Mouse (Mus musculus): ENCODE data around the gene Gng2. TPM values are rescaled to one million over a fixed set of nuclear protein-coding genes. Genes with fewer than 3 reads are reported as not detected.

Gng2 gene
- polyA plus RNA-seq, 1 experiment from 2014 or later = 6.2 TPM

DNA sequence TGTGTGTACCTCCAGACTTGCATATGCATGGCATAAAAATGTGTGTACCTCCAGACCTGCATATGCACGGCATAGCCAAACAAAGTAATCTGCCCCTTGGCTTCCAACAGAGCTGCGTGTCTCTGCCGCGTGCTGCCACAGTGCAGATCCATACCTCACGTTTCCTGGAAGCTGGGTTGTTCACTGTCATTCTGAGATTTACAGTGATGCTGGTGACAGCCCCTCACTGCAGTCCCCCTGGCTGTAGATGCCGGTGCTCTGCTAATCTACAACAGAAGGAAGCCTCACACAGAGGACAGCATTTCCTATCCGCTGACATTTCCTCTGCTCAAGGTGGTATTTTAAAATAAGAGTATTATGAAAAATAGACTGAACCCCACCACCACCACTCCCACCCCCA lies 57.6 kb downstream of the Gng2 start:
- DNase-seq = no peak
- no peak for ATAC-seq

GRCm38 (mm10) chr14:19917534-19917933 lies 59.9 kb downstream of the Gng2 start:
- no peak overlapping the region for H3K9ac ChIP-seq (replicated peaks)
- 85% methylated on average over 7 of the region's 7 CpGs for WGBS (ENCODE audit: insufficient replicate concordance)
- DNase-seq = no peak

More for the DNA sequence above, 57.6 kb downstream of the Gng2 start:
- no peaks in the 10 kb centered on the region for H3K36me3 ChIP-seq (replicated peaks; ENCODE audit: insufficient read depth, low read length)
- no peak overlapping the region for H3K9ac ChIP-seq (replicated peaks)
- WGBS (ENCODE audit: insufficient replicate concordance) = 71% methylated on average over 7 of the region's 7 CpGs
- no peak for TF ChIP-seq CTCF (IDR thresholded peaks at IDR 0.05; ENCODE audit: low read depth)
- TF ChIP-seq EP300 (IDR thresholded peaks at IDR 0.05; ENCODE audit: low read depth) = no peak
- H3K27ac ChIP-seq (ENCODE audit: low read depth) = no peak overlapping the region
- no peaks in the 10 kb centered on the region for H3K27me3 ChIP-seq (ENCODE audit: insufficient read depth, low read length)
- no peaks in the 10 kb centered on the region for H3K4me1 ChIP-seq (ENCODE audit: insufficient read depth)
- H3K4me2 ChIP-seq (ENCODE audit: low read depth, low read length) = no peak overlapping the region
- H3K9me3 ChIP-seq (ENCODE audit: low read length) = no peaks in the 10 kb centered on the region
- H3K4me3 ChIP-seq (ENCODE audit: low read depth, low read length) = no peak overlapping the region

GRCm38 (mm10) chr14:19916315-19916714 lies 61.1 kb downstream of the Gng2 start:
- no peaks in the 10 kb centered on the region for H3K36me3 ChIP-seq (replicated peaks; ENCODE audit: insufficient read depth, low read length)
- no peak overlapping the region for H3K9ac ChIP-seq (replicated peaks)
- no peaks in the 10 kb centered on the region for H3K4me1 ChIP-seq (ENCODE audit: insufficient read depth)
- DNase-seq = no peak
- H3K4me2 ChIP-seq (ENCODE audit: low read depth, low read length) = no peak overlapping the region
- no peak for ATAC-seq
- no peaks in the 10 kb centered on the region for H3K9me3 ChIP-seq (ENCODE audit: low read length)
- H3K27ac ChIP-seq (ENCODE audit: low read depth) = no peak overlapping the region
- WGBS (ENCODE audit: insufficient replicate concordance) = 82% methylated on average over 2 of the region's 2 CpGs
- no peak for TF ChIP-seq EP300 (IDR thresholded peaks at IDR 0.05; ENCODE audit: low read depth)
- no peak for TF ChIP-seq CTCF (IDR thresholded peaks at IDR 0.05; ENCODE audit: low read depth)
- H3K4me3 ChIP-seq (ENCODE audit: low read depth, low read length) = no peak overlapping the region
- no peaks in the 10 kb centered on the region for H3K27me3 ChIP-seq (ENCODE audit: insufficient read depth, low read length)

More at GRCm38 (mm10) chr14:19917534-19917933, 59.9 kb downstream of the Gng2 start:
- Histone ChIP-seq H3K4me3 (ENCODE audit: low read depth, low read length) (no peak overlapping the region), H3K4me2 (ENCODE audit: low read depth, low read length) (no peak overlapping the region), H3K9me3 (ENCODE audit: low read length) (no peaks in the 10 kb centered on the region), H3K4me1 (ENCODE audit: insufficient read depth) (no peaks in the 10 kb centered on the region), H3K36me3 (replicated peaks; ENCODE audit: insufficient read depth, low read length) (no peaks in the 10 kb centered on the region), H3K27me3 (ENCODE audit: insufficient read depth, low read length) (no peaks in the 10 kb centered on the region), H3K27ac (ENCODE audit: low read depth) (no peak overlapping the region)
- no peak for ATAC-seq
- TF ChIP-seq CTCF (IDR thresholded peaks at IDR 0.05; ENCODE audit: low read depth) (no peak), EP300 (IDR thresholded peaks at IDR 0.05; ENCODE audit: low read depth) (no peak)

DNA sequence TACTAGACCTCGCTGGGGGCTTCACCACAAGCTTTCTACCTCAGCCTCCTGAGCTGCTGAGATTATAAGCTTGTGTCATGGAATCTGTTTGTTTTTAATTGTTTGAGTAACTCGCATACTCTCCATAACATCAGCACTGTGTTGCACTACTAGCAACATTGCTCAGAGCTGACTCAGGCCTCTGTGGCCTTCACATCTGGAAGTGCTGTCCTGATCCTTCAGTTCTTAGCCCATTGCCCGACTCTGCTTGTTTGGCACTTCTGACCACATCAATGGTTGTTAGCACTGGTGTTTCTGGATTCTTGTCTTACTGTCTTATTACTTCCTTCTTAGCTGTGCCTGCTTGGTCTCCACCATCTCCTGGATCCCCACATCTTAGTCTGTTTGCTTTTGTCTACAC lies 64.5 kb downstream of the Gng2 start:
- H3K36me3 ChIP-seq (replicated peaks; ENCODE audit: insufficient read depth, low read length) = no peaks in the 10 kb centered on the region
- no peak overlapping the region for H3K27ac ChIP-seq (ENCODE audit: low read depth)
- no peak overlapping the region for H3K4me3 ChIP-seq (ENCODE audit: low read depth, low read length)
- no peak overlapping the region for H3K4me2 ChIP-seq (ENCODE audit: low read depth, low read length)
- no peak overlapping the region for H3K9ac ChIP-seq (replicated peaks)
- WGBS (ENCODE audit: insufficient replicate concordance) = 63% methylated on average over 3 of the region's 3 CpGs
- no peaks in the 10 kb centered on the region for H3K4me1 ChIP-seq (ENCODE audit: insufficient read depth)
- ATAC-seq = no peak
- TF ChIP-seq EP300 (IDR thresholded peaks at IDR 0.05; ENCODE audit: low read depth) (no peak), CTCF (IDR thresholded peaks at IDR 0.05; ENCODE audit: low read depth) (no peak)
- no peaks in the 10 kb centered on the region for H3K27me3 ChIP-seq (ENCODE audit: insufficient read depth, low read length)
- no peaks in the 10 kb centered on the region for H3K9me3 ChIP-seq (ENCODE audit: low read length)
- no peak for DNase-seq

GRCm38 (mm10) chr14:19905615-19906014 lies 71.8 kb downstream of the Gng2 start:
- no peaks in the 10 kb centered on the region for H3K27me3 ChIP-seq (ENCODE audit: insufficient read depth, low read length)
- ATAC-seq = no peak
- no peaks in the 10 kb centered on the region for H3K4me1 ChIP-seq (ENCODE audit: insufficient read depth)
- no peak overlapping the region for H3K4me2 ChIP-seq (ENCODE audit: low read depth, low read length)
- H3K27ac ChIP-seq (ENCODE audit: low read depth) = no peak overlapping the region
- no peak overlapping the region for H3K9ac ChIP-seq (replicated peaks)
- TF ChIP-seq CTCF (IDR thresholded peaks at IDR 0.05; ENCODE audit: low read depth) = no peak
- H3K4me3 ChIP-seq (ENCODE audit: low read depth, low read length) = no peak overlapping the region
- no peaks in the 10 kb centered on the region for H3K9me3 ChIP-seq (ENCODE audit: low read length)
- 67% methylated on average over 5 of the region's 5 CpGs for WGBS (ENCODE audit: insufficient replicate concordance)
- no peaks in the 10 kb centered on the region for H3K36me3 ChIP-seq (replicated peaks; ENCODE audit: insufficient read depth, low read length)
- DNase-seq = peak; percentile 25

- Histone ChIP-seq H3K9me3 (ENCODE audit: low read length) (no peaks in the 10 kb centered on the region), H3K36me3 (replicated peaks; ENCODE audit: insufficient read depth, low read length) (no peaks in the 10 kb centered on the region), H3K9ac (replicated peaks) (no peak overlapping the region), H3K27me3 (ENCODE audit: insufficient read depth, low read length) (no peaks in the 10 kb centered on the region), H3K27ac (ENCODE audit: low read depth) (no peak overlapping the region), H3K4me2 (ENCODE audit: low read depth, low read length) (no peak overlapping the region), H3K4me3 (ENCODE audit: low read depth, low read length) (no peak overlapping the region), H3K4me1 (ENCODE audit: insufficient read depth) (no peaks in the 10 kb centered on the region)
- no peak for TF ChIP-seq CTCF (IDR thresholded peaks at IDR 0.05; ENCODE audit: low read depth)
- no peak for TF ChIP-seq EP300 (IDR thresholded peaks at IDR 0.05; ENCODE audit: low read depth)
- ATAC-seq (no peak), DNase-seq (no peak)
- 70% methylated on average over 3 of the region's 3 CpGs for WGBS (ENCODE audit: insufficient replicate concordance)
These were observed 72.6 kb downstream of the Gng2 start for GRCm38 (mm10) chr14:19904821-19905220.

GRCm38 (mm10) chr14:19904031-19904430 lies 73.4 kb downstream of the Gng2 start:
- DNase-seq (no peak), ATAC-seq (no peak)
- H3K4me1 ChIP-seq (ENCODE audit: insufficient read depth) = no peaks in the 10 kb centered on the region
- TF ChIP-seq CTCF (IDR thresholded peaks at IDR 0.05; ENCODE audit: low read depth) = no peak
- no peak for TF ChIP-seq EP300 (IDR thresholded peaks at IDR 0.05; ENCODE audit: low read depth)
- no peak overlapping the region for H3K27ac ChIP-seq (ENCODE audit: low read depth)
- H3K4me3 ChIP-seq (ENCODE audit: low read depth, low read length) = no peak overlapping the region
- no peaks in the 10 kb centered on the region for H3K27me3 ChIP-seq (ENCODE audit: insufficient read depth, low read length)
- no peaks in the 10 kb centered on the region for H3K9me3 ChIP-seq (ENCODE audit: low read length)
- WGBS (ENCODE audit: insufficient replicate concordance) = 36% methylated on average over 5 of the region's 5 CpGs
- no peaks in the 10 kb centered on the region for H3K36me3 ChIP-seq (replicated peaks; ENCODE audit: insufficient read depth, low read length)
- H3K9ac ChIP-seq (replicated peaks) = no peak overlapping the region
- H3K4me2 ChIP-seq (ENCODE audit: low read depth, low read length) = no peak overlapping the region

All from liver, postnatal 0 days (tissue).